In the genomic region with DNA sequence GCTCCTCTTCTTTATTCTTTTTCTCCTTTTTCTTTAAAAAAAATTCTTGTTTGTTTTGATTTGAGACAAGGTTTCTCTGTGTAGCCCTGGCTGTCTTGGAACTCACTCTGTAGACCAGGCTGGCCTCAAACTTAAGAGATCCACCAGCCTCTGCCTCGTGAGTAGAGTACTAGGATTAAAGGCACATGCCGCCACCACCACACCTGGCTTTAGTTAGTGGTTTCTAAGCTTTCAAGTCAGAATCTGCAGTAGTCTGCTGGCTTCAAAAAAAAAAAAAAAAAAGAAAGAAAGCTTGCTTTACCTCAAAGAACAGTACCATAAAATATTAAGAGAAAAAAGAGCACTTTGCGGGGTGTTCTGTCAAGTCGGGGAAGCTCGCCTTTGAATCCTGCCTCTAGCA, we compare ENCODE assay signal across 35 mouse cellular contexts. TPM values are rescaled to one million over a fixed set of nuclear protein-coding genes. Genes with fewer than 3 reads are reported as not detected.
DNase-seq lines count a peak whose midpoint lies in the region; ATAC-seq and TF ChIP-seq lines count a peak whose summit lies in the region.
"Had no signal": no experiment of that assay in that cellular context is flagged by ENCODE, and none has a peak within 500 bp of the region (broad histone marks: within the 10 kb centered on the region; RNA-seq: fewer than 3 reads in every experiment).

No protein-coding gene starts in this region.

- no peaks in the 10 kb centered on the region for H3K9me3 ChIP-seq in liver, embryonic 11.5 days (ENCODE audit: control insufficient read depth, low read length)
- H3K9me3 ChIP-seq: embryonic facial prominence, embryonic 13.5 days; heart, embryonic 13.5 days; kidney, embryonic 15.5 days; midbrain, embryonic 15.5 days had no signal

- H3K4me2 ChIP-seq in liver, embryonic 11.5 days = no peak overlapping the region
- H3K4me2 ChIP-seq: embryonic facial prominence, embryonic 13.5 days; heart, embryonic 13.5 days; kidney, embryonic 15.5 days; midbrain, embryonic 15.5 days had no signal

- H3K79me2 ChIP-seq in heart, adult 2 months (replicated peaks; ENCODE audit: control insufficient read depth, insufficient read depth, low read length) = no peaks in the 10 kb centered on the region

- H3K4me1 ChIP-seq in heart, adult 2 months (ENCODE audit: control insufficient read depth, insufficient read depth, low read length) = no peaks in the 10 kb centered on the region
- no peaks in the 10 kb centered on the region for H3K4me1 ChIP-seq in liver, embryonic 11.5 days (replicated peaks; ENCODE audit: control insufficient read depth, insufficient read depth, low read length)
- H3K4me1 ChIP-seq: heart, embryonic 13.5 days; midbrain, embryonic 15.5 days had no signal

- WGBS in heart, adult 2 months = 88% methylated on average over 5 of the region's 5 CpGs
- WGBS in liver, embryonic 11.5 days = 82% methylated on average over 5 of the region's 5 CpGs

- no peak for TF ChIP-seq CTCF in heart, adult 2 months (IDR thresholded peaks at IDR 0.05)

- no peak for ATAC-seq in cerebellum, adult (ENCODE audit: insufficient number of reproducible peaks, low FRiP score, low TSS enrichment)
- ATAC-seq in erythroblast, adult 5-6 weeks (replicated peaks; ENCODE audit: low FRiP score, poor library complexity, severe bottlenecking) = no peak
- ATAC-seq in liver, embryonic 11.5 days (replicated peaks; ENCODE audit: low FRiP score) = no peak
- ATAC-seq: forebrain, embryonic 14.5 days; hindbrain, postnatal 0 days; intestine, postnatal 0 days; liver, postnatal 0 days; lung, postnatal 0 days; midbrain, embryonic 15.5 days had no signal

- H3K4me3 ChIP-seq in heart, adult 2 months = no peak overlapping the region
- no peak overlapping the region for H3K4me3 ChIP-seq in liver, embryonic 11.5 days (ENCODE audit: low read depth, low read length)
- H3K4me3 ChIP-seq: embryonic facial prominence, embryonic 13.5 days; heart, embryonic 13.5 days; kidney, embryonic 15.5 days; midbrain, embryonic 15.5 days had no signal

- H3K27me3 ChIP-seq in heart, adult 2 months (ENCODE audit: control insufficient read depth, insufficient read depth, low read length) = no peaks in the 10 kb centered on the region
- H3K27me3 ChIP-seq in liver, embryonic 11.5 days (replicated peaks; ENCODE audit: control insufficient read depth, insufficient read depth, low read length) = no peaks in the 10 kb centered on the region
- H3K27me3 ChIP-seq: embryonic facial prominence, embryonic 13.5 days; heart, embryonic 13.5 days; kidney, embryonic 15.5 days; midbrain, embryonic 15.5 days had no signal

- no peak for TF ChIP-seq EP300 in heart, adult 2 months (IDR thresholded peaks at IDR 0.05; ENCODE audit: insufficient read depth, low read depth, low read length)

- peak; percentile 61 for DNase-seq in heart, adult 11 months
- DNase-seq in heart, adult 2 months = no peak
- DNase-seq in induced T-regulatory cell, adult 2 months (ENCODE audit: low read depth) = peak; percentile 14
- DNase-seq in thymus, postnatal 0 days (ENCODE audit: low spot score) = peak; percentile 82
- no peak for DNase-seq in left cerebral cortex, adult 9 months (ENCODE audit: low spot score in 2 of 2)
- DNase-seq in liver, embryonic 11.5 days (ENCODE audit: low spot score) = no peak
- DNase-seq: adrenal gland, postnatal 25 days; cerebellum, adult 9-11 months; gastrocnemius, postnatal 14 days; heart, adult 18-20 months; heart, postnatal 14 days; kidney, postnatal 36 days; left cerebral cortex, postnatal 4 days; liver, postnatal 0 days; right cerebral cortex, adult 18-20 months; right cerebral cortex, postnatal 4 days had no signal

- no peak overlapping the region for H3K27ac ChIP-seq in heart, adult 2 months
- no peak overlapping the region for H3K27ac ChIP-seq in liver, embryonic 11.5 days (ENCODE audit: low read depth, low read length)
- H3K27ac ChIP-seq: embryonic facial prominence, embryonic 13.5 days; heart, embryonic 13.5 days; hindbrain, postnatal 0 days; kidney, embryonic 15.5 days; macrophage; midbrain, embryonic 15.5 days had no signal

- no peak overlapping the region for H3K9ac ChIP-seq in heart, adult 2 months (ENCODE audit: low read depth, low read length)
- H3K9ac ChIP-seq in liver, embryonic 11.5 days (ENCODE audit: low read depth, low read length) = no peak overlapping the region
- H3K9ac ChIP-seq: embryonic facial prominence, embryonic 13.5 days; heart, embryonic 13.5 days; kidney, embryonic 15.5 days; liver, postnatal 0 days; midbrain, embryonic 15.5 days had no signal

- no peak for TF ChIP-seq POLR2A in heart, adult 2 months (IDR thresholded peaks at IDR 0.05; ENCODE audit: insufficient read depth, low read depth, low read length)

- no peaks in the 10 kb centered on the region for H3K36me3 ChIP-seq in heart, adult 2 months (ENCODE audit: control insufficient read depth, insufficient read depth, low read length)
- no peaks in the 10 kb centered on the region for H3K36me3 ChIP-seq in liver, embryonic 11.5 days (ENCODE audit: control insufficient read depth, insufficient read depth, low read length)
- H3K36me3 ChIP-seq: embryonic facial prominence, embryonic 13.5 days; heart, embryonic 13.5 days; kidney, embryonic 15.5 days; midbrain, embryonic 15.5 days had no signal

- intact Hi-C loops in heart, adult 2 months (cut with DNase I) = no loop called here

RNA-seq across cellular contexts. Expression of a gene that starts 1.3 kb away (rescaled TPM):
- total RNA-seq in heart, adult 2 months (2021) = 1 to 10 TPM; 7.0 to 7.8 TPM
- 1.4 and 3.9 TPM in 2 replicates for polyA plus RNA-seq in heart, adult 2 months (2012; rRNA removed)
- 33.2 and 35.5 TPM in 2 replicates for polyA plus RNA-seq in thymus, postnatal 0 days (2015; fragmentation: Nextera tagmentation; extraction: Ambion mirVana)
- 80.5 and 122 TPM in 2 replicates for total RNA-seq in erythroblast, adult 5-6 weeks (2015; ENCODE audit: low replicate concordance)
- total RNA-seq in erythroblast, adult 5-6 weeks (2017; ENCODE audit: low replicate concordance) = 52.7 and 55.5 TPM in 2 replicates
- 46.4 and 49.1 TPM in 2 replicates for polyA plus RNA-seq in liver, embryonic 11.5 days (2014; fragmentation: Nextera tagmentation; extraction: Ambion mirVana)

RNA-seq across cellular contexts. Expression of a gene that starts 29.1 kb away (rescaled TPM):
- total RNA-seq in heart, adult 2 months (2021) = not detected
- polyA plus RNA-seq in heart, adult 2 months (2012; rRNA removed) = not detected in 2 replicates
- polyA plus RNA-seq in thymus, postnatal 0 days (2015; fragmentation: Nextera tagmentation; extraction: Ambion mirVana) = not detected in 2 replicates
- not detected in 2 replicates for total RNA-seq in erythroblast, adult 5-6 weeks (2015; ENCODE audit: low replicate concordance)
- not detected in 2 replicates for total RNA-seq in erythroblast, adult 5-6 weeks (2017; ENCODE audit: low replicate concordance)
- not detected in 2 replicates for polyA plus RNA-seq in liver, embryonic 11.5 days (2014; fragmentation: Nextera tagmentation; extraction: Ambion mirVana)
- total RNA-seq: adrenal gland, postnatal 25 days; common myeloid progenitor, adult 5-6 weeks; gastrocnemius, postnatal 14 days; heart, adult 18-20 months; heart, postnatal 14 days; hindbrain, postnatal 0 days; layer of hippocampus, adult 8-10 months; left cerebral cortex, postnatal 4 days; liver, adult 2 months had no signal
- polyA plus RNA-seq: brain, embryonic 14.5 days; embryonic facial prominence, embryonic 13.5 days; forebrain, embryonic 14.5 days; heart, embryonic 13.5 days; hindbrain, embryonic 11.5 days; hindbrain, postnatal 0 days; intestine, postnatal 0 days; kidney, embryonic 15.5 days; liver, adult 2 months; lung, postnatal 0 days; macrophage; midbrain, embryonic 15.5 days; neural tube, embryonic 14.5 days; stomach, embryonic 16.5 days; urinary bladder, adult 2 months had no signal

Comparison
In these comparisons a context has a peak if more than half of its experiments do, and no peak if none do; other contexts are left out.
1. DNase-seq: peak in heart, adult 11 months (single experiment), induced T-regulatory cell, adult 2 months (single experiment) and thymus, postnatal 0 days (single experiment); none in heart, adult 2 months (0 of 2), left cerebral cortex, adult 9 months (0 of 2) and liver, embryonic 11.5 days (single experiment).